Mouse (Mus musculus) embryo, embryonic 10.5 days (tissue): ENCODE data around the gene Uvrag.
"Not testable (repeated sequence)": the region's sequence is repeated elsewhere in the genome, so short reads cannot be mapped to it uniquely, and the experiment has no call there.

Source experiments
- DNase-seq: peaks from one replicate; pipeline ENCODE4 v3.0.0-alpha.2; 2015; ENCODE audit warnings: low spot score

Uvrag gene

GRCm38 (mm10) chr7:98974590-98974989 lies 166.4 kb downstream of the Uvrag start:
- DNase-seq: peak; percentile 37

- DNase-seq: no peak
Observed at GRCm38 (mm10) chr7:98970721-98971120, 170.2 kb downstream of the Uvrag start.

- no peak for DNase-seq
Observed at GRCm38 (mm10) chr7:98968741-98969395, 172.1 kb downstream of the Uvrag start.

- DNase-seq: peak; percentile 21
Observed at GRCm38 (mm10) chr7:98968082-98968674, 172.8 kb downstream of the Uvrag start.

GRCm38 (mm10) chr7:98967672-98968071 lies 173.3 kb downstream of the Uvrag start:
- no peak for DNase-seq

GRCm38 (mm10) chr7:98963581-98963980 lies 177.4 kb downstream of the Uvrag start:
- DNase-seq: not testable (repeated sequence)

GRCm38 (mm10) chr7:98962547-98963311 lies 178.2 kb downstream of the Uvrag start:
- peak; percentile 90 for DNase-seq

GRCm38 (mm10) chr7:98962074-98962473 lies 178.9 kb downstream of the Uvrag start:
- no peak for DNase-seq

GRCm38 (mm10) chr7:98960274-98960673 lies 180.7 kb downstream of the Uvrag start:
- DNase-seq: no peak

- no peak for DNase-seq
Observed at GRCm38 (mm10) chr7:98959246-98959645, 181.7 kb downstream of the Uvrag start.

- peak; percentile 57 for DNase-seq
Observed at GRCm38 (mm10) chr7:98958172-98958571, 182.8 kb downstream of the Uvrag start.

- DNase-seq: peak; percentile 69
Observed at GRCm38 (mm10) chr7:98957111-98957741, 183.7 kb downstream of the Uvrag start.

- no peak for DNase-seq
Observed at GRCm38 (mm10) chr7:98956609-98957008, 184.3 kb downstream of the Uvrag start.

- DNase-seq: no peak
Observed at GRCm38 (mm10) chr7:98953649-98954048, 187.3 kb downstream of the Uvrag start.

GRCm38 (mm10) chr7:98944986-98945385 lies 196.0 kb downstream of the Uvrag start:
- no peak for DNase-seq

- DNase-seq: no peak
Observed at GRCm38 (mm10) chr7:98943687-98944086, 197.3 kb downstream of the Uvrag start.

GRCm38 (mm10) chr7:98942746-98943145 lies 198.2 kb downstream of the Uvrag start:
- DNase-seq: no peak

GRCm38 (mm10) chr7:98939194-98939593 lies 201.7 kb downstream of the Uvrag start:
- DNase-seq: no peak

GRCm38 (mm10) chr7:98938621-98939020 lies 202.3 kb downstream of the Uvrag start:
- no peak for DNase-seq

- DNase-seq: no peak
Observed at GRCm38 (mm10) chr7:98937079-98937813, 203.7 kb downstream of the Uvrag start.

- no peak for DNase-seq
Observed at GRCm38 (mm10) chr7:98935757-98936156, 205.2 kb downstream of the Uvrag start.

- DNase-seq: no peak
Observed at GRCm38 (mm10) chr7:98935193-98935592, 205.7 kb downstream of the Uvrag start.
